Mouse (Mus musculus) cortical plate, adult 2 months (tissue): Measurements from ENCODE around the gene Plekhn1.

Experiments
- CTCF ChIP-seq: fragments of 200-500 bp; IDR thresholded peaks from 2 replicates; pipeline ENCODE4 v1.5.1; 2011; ENCODE audit warnings: mild to moderate bottlenecking, control low read depth, low read length; ENCODE audit not compliant: insufficient read depth; ENCODE audit errors: extremely low read depth
- POLR2A ChIP-seq: fragments of 200-500 bp; IDR thresholded peaks from 2 replicates; pipeline ENCODE4 v1.6.1; 2011; ENCODE audit warnings: mild to moderate bottlenecking, low read length, control low read depth; ENCODE audit not compliant: insufficient read depth; ENCODE audit errors: extremely low read depth

- no peak for TF ChIP-seq POLR2A
- no peak for TF ChIP-seq CTCF
These were observed 36.8 kb downstream of the Plekhn1 start for GRCm38 (mm10) chr4:156197829-156198205.
